Mouse (Mus musculus) hindbrain, embryonic 14.5 days (tissue): ENCODE data around the gene Rhoq. TPM values are rescaled to one million over a fixed set of nuclear protein-coding genes. Genes with fewer than 3 reads are reported as not detected.

ENCODE experiments used
- ATAC-seq: fragments of 200-750 bp; cut with Nextera tagmentation; 2 replicates; pipeline ENCODE4 v1.8.0; 2017; ENCODE audit warnings: moderate number of reproducible peaks, mild to moderate bottlenecking, moderate TSS enrichment, moderate library complexity; ENCODE audit not compliant: low FRiP score
- DNase-seq: peaks from one replicate; pipeline ENCODE4 v3.0.0-alpha.2; 2015; ENCODE audit warnings: low spot score
- H3K27ac ChIP-seq: fragments of 300-500 bp; sonication (generic); 2 replicates; pipeline ENCODE4 v1.5.1; 2014; ENCODE audit warnings: mild to moderate bottlenecking, moderate library complexity
- H3K27me3 ChIP-seq: fragments of 300-500 bp; sonication (generic); 2 replicates; pipeline ENCODE4 v1.6.1; 2014; ENCODE audit warnings: mild to moderate bottlenecking, low read length, mixed read lengths; ENCODE audit not compliant: control insufficient read depth, insufficient read depth
- H3K36me3 ChIP-seq: fragments of 300-500 bp; sonication (generic); replicated peaks from 2 replicates; pipeline ENCODE4 v1.6.1; 2014; ENCODE audit not compliant: control insufficient read depth, insufficient read depth
- H3K4me1 ChIP-seq: fragments of 300-500 bp; sonication (generic); replicated peaks from 2 replicates; pipeline ENCODE4 v1.6.1; 2014; ENCODE audit warnings: antibody characterized with exemption, low read length, mixed read lengths; ENCODE audit not compliant: control insufficient read depth, insufficient read depth
- H3K4me2 ChIP-seq: fragments of 300-500 bp; sonication (generic); replicated peaks from 2 replicates; pipeline ENCODE4 v1.6.1; 2014; ENCODE audit warnings: mild to moderate bottlenecking, moderate library complexity
- H3K4me3 ChIP-seq: fragments of 300-500 bp; sonication (generic); replicated peaks from 2 replicates; pipeline ENCODE4 v1.5.1; 2014; ENCODE audit warnings: mild to moderate bottlenecking, low read length
- H3K9ac ChIP-seq: fragments of 300-500 bp; sonication (generic); 2 replicates; pipeline ENCODE4 v1.6.1; 2014
- H3K9me3 ChIP-seq: fragments of 300-500 bp; sonication (generic); 2 replicates; pipeline ENCODE4 v1.6.1; 2016; ENCODE audit warnings: low read length; ENCODE audit not compliant: control insufficient read depth
- WGBS: fragments of 180-500 bp; shearing (Covaris S2); extraction: QIAGEN DNeasy Blood & Tissue Kit; methylation state at CpG from one replicate; pipeline ENCODE4 v1.1.7; 2014; 5-methylcytosine and 5-hydroxymethylcytosine counted together
- polyA plus RNA-seq: library from polyadenylated mRNA; unstranded; fragments of >200 nt; fragmentation: Nextera tagmentation; extraction: Ambion mirVana; gene quantifications from 2 replicates; pipeline ENCODE4 v1.2.1, GENCODE M21; 2014

The Rhoq gene
- polyA plus RNA-seq, 1 experiment from 2014 or later, result 10.7 TPM

GRCm38 (mm10) chr17:87011301-87012019, 48.6 kb downstream of the Rhoq start:
- Histone ChIP-seq H3K36me3 (peaks cover 9% of the 10 kb centered on the region; the same call in 1 of the 2 replicates), H3K4me2 (no peak overlapping the region), H3K27me3 (no peaks in the 10 kb centered on the region), H3K4me1 (no peaks in the 10 kb centered on the region), H3K9ac (no peak overlapping the region), H3K9me3 (no peaks in the 10 kb centered on the region), H3K4me3 (no peak overlapping the region), H3K27ac (peak overlapping the region; percentile 20; the same call in 1 of the 2 replicates)
- ATAC-seq (no peak), DNase-seq (peak; percentile 49)
- WGBS, result 80% methylated on average over 13 of the region's 13 CpGs

GRCm38 (mm10) chr17:87019692-87020091, 56.8 kb downstream of the Rhoq start:
- Histone ChIP-seq H3K27me3 (no peaks in the 10 kb centered on the region), H3K36me3 (peaks cover 12% of the 10 kb centered on the region), H3K27ac (no peak overlapping the region), H3K4me2 (no peak overlapping the region), H3K4me3 (no peak overlapping the region), H3K9me3 (no peaks in the 10 kb centered on the region), H3K4me1 (peaks cover 5% of the 10 kb centered on the region; the same call in 1 of the 2 replicates), H3K9ac (no peak overlapping the region)
- ATAC-seq (no peak), DNase-seq (no peak)
- WGBS, result 95% methylated on average over 5 of the region's 5 CpGs

- DNase-seq (no peak), ATAC-seq (peak; percentile 80; the same call in 1 of the 2 replicates)
- peak overlapping the region; percentile 92 for H3K4me2 ChIP-seq
- H3K27me3 ChIP-seq, result no peaks in the 10 kb centered on the region
- peak overlapping the region; percentile 83 for H3K4me3 ChIP-seq
- no peak overlapping the region for H3K27ac ChIP-seq
- peaks cover 12% of the 10 kb centered on the region for H3K36me3 ChIP-seq
- H3K4me1 ChIP-seq, result peaks cover 15% of the 10 kb centered on the region
- no peaks in the 10 kb centered on the region for H3K9me3 ChIP-seq
- peak overlapping the region; percentile 73 for H3K9ac ChIP-seq
- WGBS, result 1% methylated on average over 55 of the region's 55 CpGs
Measured at GRCm38 (mm10) chr17:87024491-87025242, 61.8 kb downstream of the Rhoq start.

- H3K36me3 ChIP-seq, result peaks cover 12% of the 10 kb centered on the region
- ATAC-seq, result peak; percentile 100
Measured at GRCm38 (mm10) chr17:87025269-87025949, 62.5 kb downstream of the Rhoq start, which contains the start of the genes Pigf and Cript. Gene Pigf (minus strand): TSS chr17:87025406. Gene Cript (plus strand): TSS chr17:87025550.

GRCm38 (mm10) chr17:87036141-87037073, 73.5 kb downstream of the Rhoq start:
- H3K9ac ChIP-seq, result no peak overlapping the region
- DNase-seq (peak; percentile 58), ATAC-seq (no peak)
- H3K9me3 ChIP-seq, result no peaks in the 10 kb centered on the region
- WGBS, result 68% methylated on average over 10 of the region's 10 CpGs
- no peak overlapping the region for H3K4me3 ChIP-seq
- H3K4me1 ChIP-seq, result no peaks in the 10 kb centered on the region
- no peaks in the 10 kb centered on the region for H3K27me3 ChIP-seq
- peaks cover 58% of the 10 kb centered on the region for H3K36me3 ChIP-seq
- H3K27ac ChIP-seq, result no peak overlapping the region
- H3K4me2 ChIP-seq, result no peak overlapping the region

More at GRCm38 (mm10) chr17:87025269-87025949, 62.5 kb downstream of the Rhoq start, which contains the start of the genes Pigf and Cript:
- Histone ChIP-seq H3K27ac (peak within 1 kb of the TSS; percentile 55; the same call in 1 of the 2 replicates), H3K4me3 (peak within 1 kb of the TSS; percentile 83), H3K4me1 (peaks cover 15% of the 10 kb centered on the region), H3K9ac (peak within 1 kb of the TSS; percentile 75), H3K9me3 (no peaks in the 10 kb centered on the region), H3K27me3 (no peaks in the 10 kb centered on the region), H3K4me2 (peak within 1 kb of the TSS; percentile 92)
- under 1% methylated on average over 34 of the region's 43 CpGs for WGBS
- DNase-seq, result peak; percentile 99

- H3K27ac ChIP-seq, result no peak overlapping the region
- WGBS, result 94% methylated on average over 5 of the region's 5 CpGs
- H3K4me3 ChIP-seq, result no peak overlapping the region
- no peaks in the 10 kb centered on the region for H3K4me1 ChIP-seq
- H3K4me2 ChIP-seq, result no peak overlapping the region
- no peaks in the 10 kb centered on the region for H3K27me3 ChIP-seq
- H3K36me3 ChIP-seq, result peaks cover 41% of the 10 kb centered on the region
- no peak overlapping the region for H3K9ac ChIP-seq
- DNase-seq (no peak), ATAC-seq (no peak)
- no peaks in the 10 kb centered on the region for H3K9me3 ChIP-seq
Measured at GRCm38 (mm10) chr17:87038496-87038895, 75.6 kb downstream of the Rhoq start.

GRCm38 (mm10) chr17:87041739-87042138, 78.9 kb downstream of the Rhoq start:
- DNase-seq, result no peak
- no peaks in the 10 kb centered on the region for H3K4me1 ChIP-seq
- no peak overlapping the region for H3K4me3 ChIP-seq
- ATAC-seq, result no peak
- H3K27ac ChIP-seq, result no peak overlapping the region
- 69% methylated on average over 19 of the region's 19 CpGs for WGBS
- peaks cover 15% of the 10 kb centered on the region for H3K36me3 ChIP-seq
- H3K4me2 ChIP-seq, result no peak overlapping the region
- no peak overlapping the region for H3K9ac ChIP-seq
- H3K27me3 ChIP-seq, result no peaks in the 10 kb centered on the region
- H3K9me3 ChIP-seq, result no peaks in the 10 kb centered on the region

- no peak overlapping the region for H3K4me2 ChIP-seq
- H3K4me1 ChIP-seq, result no peaks in the 10 kb centered on the region
- peak; percentile 83 for ATAC-seq
- H3K4me3 ChIP-seq, result no peak overlapping the region
- H3K27me3 ChIP-seq, result no peaks in the 10 kb centered on the region
- no peak overlapping the region for H3K27ac ChIP-seq
- peak; percentile 98 for DNase-seq
- no peaks in the 10 kb centered on the region for H3K36me3 ChIP-seq
- no peak overlapping the region for H3K9ac ChIP-seq
- H3K9me3 ChIP-seq, result no peaks in the 10 kb centered on the region
- WGBS, result 3% methylated on average over 15 of the region's 15 CpGs
Measured at GRCm38 (mm10) chr17:87044364-87044763, 81.5 kb downstream of the Rhoq start.
